In genomic region chr1:74759773-74760172, GRCm38 (mm10) we compare ENCODE assay signal across 9 mouse cellular contexts. TPM values are rescaled to one million over a fixed set of nuclear protein-coding genes. Genes with fewer than 3 reads are reported as not detected.
DNase-seq lines count a peak whose midpoint lies in the region; ATAC-seq and TF ChIP-seq lines count a peak whose summit lies in the region.
"Had no signal": no experiment of that assay in that cellular context is flagged by ENCODE, and none has a peak within 500 bp of the region (broad histone marks: within the 10 kb centered on the region; RNA-seq: fewer than 3 reads in every experiment).

No protein-coding gene starts in this region.

- no peak overlapping the region for H3K4me2 ChIP-seq in forebrain, embryonic 11.5 days (ENCODE audit: low read depth, low read length, severe bottlenecking)
- H3K4me2 ChIP-seq in forebrain, embryonic 15.5 days (replicated peaks): no peak overlapping the region
- H3K4me2 ChIP-seq in embryonic facial prominence, embryonic 11.5 days (ENCODE audit: low read depth, low read length): no peak overlapping the region
- H3K4me2 ChIP-seq in stomach, embryonic 16.5 days (ENCODE audit: low read depth, low read length): no peak overlapping the region

- DNase-seq in forebrain, embryonic 11.5 days (ENCODE audit: low spot score): peak; percentile 54
- peak; percentile 39 for DNase-seq in right cerebral cortex, adult 18-20 months
- no peak for DNase-seq in right cerebral cortex, postnatal 36 days (ENCODE audit: low spot score in 2 of 2)
- peak; percentile 78 for DNase-seq in embryonic facial prominence, embryonic 11.5 days (ENCODE audit: low spot score)
- DNase-seq in layer of hippocampus, adult 2 months (ENCODE audit: low spot score in 2 of 2): peak; percentile 51 to 57
- DNase-seq in spleen, postnatal 10 days (ENCODE audit: low spot score in 2 of 2): no peak

- H3K27ac ChIP-seq in forebrain, embryonic 11.5 days (ENCODE audit: low read depth, low read length): no peak overlapping the region
- no peak overlapping the region for H3K27ac ChIP-seq in forebrain, embryonic 15.5 days (replicated peaks)
- no peak overlapping the region for H3K27ac ChIP-seq in embryonic facial prominence, embryonic 11.5 days (replicated peaks; ENCODE audit: low read depth, low read length)
- no peak overlapping the region for H3K27ac ChIP-seq in layer of hippocampus, adult 2 months
- no peak overlapping the region for H3K27ac ChIP-seq in stomach, embryonic 16.5 days (ENCODE audit: low read length)

- H3K9me3 ChIP-seq in forebrain, embryonic 11.5 days (ENCODE audit: control insufficient read depth, low read length): no peaks in the 10 kb centered on the region
- no peaks in the 10 kb centered on the region for H3K9me3 ChIP-seq in forebrain, embryonic 15.5 days
- H3K9me3 ChIP-seq in embryonic facial prominence, embryonic 11.5 days (replicated peaks; ENCODE audit: control insufficient read depth, low read length): no peaks in the 10 kb centered on the region
- H3K9me3 ChIP-seq in stomach, embryonic 16.5 days (replicated peaks; ENCODE audit: control insufficient read depth, low read length): no peaks in the 10 kb centered on the region

- H3K27me3 ChIP-seq in forebrain, embryonic 11.5 days (ENCODE audit: control insufficient read depth, insufficient read depth, low read length): 0 out of 2 replicates have a peak, but pooled peaks cover 2% of the 10 kb centered on the region
- peaks cover 3% of the 10 kb centered on the region for H3K27me3 ChIP-seq in forebrain, embryonic 15.5 days
- H3K27me3 ChIP-seq in embryonic facial prominence, embryonic 11.5 days (ENCODE audit: control insufficient read depth, insufficient read depth, low read length): no peaks in the 10 kb centered on the region; the same call in 1 of the 2 replicates
- peaks cover 5% of the 10 kb centered on the region; the same call in 1 of the 2 replicates for H3K27me3 ChIP-seq in stomach, embryonic 16.5 days (ENCODE audit: control insufficient read depth, insufficient read depth, low read length)

- no peak for ATAC-seq in forebrain, embryonic 11.5 days (replicated peaks; ENCODE audit: low FRiP score)
- no peak for ATAC-seq in forebrain, embryonic 15.5 days (replicated peaks)
- no peak for ATAC-seq in embryonic facial prominence, embryonic 11.5 days (replicated peaks; ENCODE audit: insufficient number of reproducible peaks, low FRiP score, low TSS enrichment, low read depth)
- ATAC-seq in stomach, embryonic 16.5 days (ENCODE audit: insufficient read depth, low FRiP score): peak; percentile 75; the same call in 1 of the 2 replicates

- no peak overlapping the region for H3K9ac ChIP-seq in forebrain, embryonic 11.5 days (ENCODE audit: low read length)
- no peak overlapping the region for H3K9ac ChIP-seq in forebrain, embryonic 15.5 days (replicated peaks)
- no peak overlapping the region for H3K9ac ChIP-seq in embryonic facial prominence, embryonic 11.5 days (replicated peaks; ENCODE audit: low read length)
- H3K9ac ChIP-seq in stomach, embryonic 16.5 days (ENCODE audit: low read length): no peak overlapping the region

- H3K4me3 ChIP-seq in forebrain, embryonic 11.5 days (ENCODE audit: low read depth, low read length): no peak overlapping the region
- no peak overlapping the region for H3K4me3 ChIP-seq in forebrain, embryonic 15.5 days
- no peak overlapping the region for H3K4me3 ChIP-seq in embryonic facial prominence, embryonic 11.5 days (ENCODE audit: low read depth, low read length)
- no peak overlapping the region for H3K4me3 ChIP-seq in layer of hippocampus, adult 2 months
- H3K4me3 ChIP-seq in stomach, embryonic 16.5 days (replicated peaks; ENCODE audit: low read length): no peak overlapping the region

- peak; percentile 89 for TF ChIP-seq CTCF in layer of hippocampus, adult 2 months (conservative IDR thresholded peaks at IDR 0.05)

- no peaks in the 10 kb centered on the region for H3K4me1 ChIP-seq in forebrain, embryonic 11.5 days (replicated peaks; ENCODE audit: control insufficient read depth, insufficient read depth, low read length)
- no peaks in the 10 kb centered on the region for H3K4me1 ChIP-seq in forebrain, embryonic 15.5 days
- no peaks in the 10 kb centered on the region for H3K4me1 ChIP-seq in embryonic facial prominence, embryonic 11.5 days (ENCODE audit: control insufficient read depth, insufficient read depth, low read length)
- H3K4me1 ChIP-seq in stomach, embryonic 16.5 days (ENCODE audit: control insufficient read depth, insufficient read depth, low read length): no peaks in the 10 kb centered on the region

- H3K36me3 ChIP-seq in forebrain, embryonic 11.5 days (ENCODE audit: control insufficient read depth, insufficient read depth, low read length): no peaks in the 10 kb centered on the region
- no peaks in the 10 kb centered on the region for H3K36me3 ChIP-seq in forebrain, embryonic 15.5 days
- H3K36me3 ChIP-seq in embryonic facial prominence, embryonic 11.5 days (replicated peaks; ENCODE audit: control insufficient read depth, insufficient read depth, low read depth, low read length): no peaks in the 10 kb centered on the region
- no peaks in the 10 kb centered on the region for H3K36me3 ChIP-seq in stomach, embryonic 16.5 days (ENCODE audit: control insufficient read depth, insufficient read depth, low read length)

- WGBS in forebrain, embryonic 11.5 days: 26% methylated on average over 4 of the region's 4 CpGs
- 28% methylated on average over 4 of the region's 4 CpGs for WGBS in forebrain, embryonic 15.5 days
- WGBS in embryonic facial prominence, embryonic 11.5 days: 28% methylated on average over 4 of the region's 4 CpGs
- 28% methylated on average over 4 of the region's 4 CpGs for WGBS in stomach, embryonic 16.5 days

RNA-seq across cellular contexts. Expression of gene Prkag3, which starts 10.8 kb away (rescaled TPM):
- 0.39 TPM in 1 of 2 replicates, not detected in the other for polyA plus RNA-seq in forebrain, embryonic 11.5 days (2014; fragmentation: Nextera tagmentation; extraction: Ambion mirVana)
- polyA plus RNA-seq in forebrain, embryonic 15.5 days (2015; fragmentation: Nextera tagmentation; extraction: Ambion mirVana): not detected in 2 replicates
- not detected in 2 replicates for polyA plus RNA-seq in embryonic facial prominence, embryonic 11.5 days (2014; fragmentation: Nextera tagmentation; extraction: Ambion mirVana)
- total RNA-seq in layer of hippocampus, adult 2 months (2021): not detected
- 0.31 and 1.8 TPM in 2 replicates for polyA plus RNA-seq in stomach, embryonic 16.5 days (2015; fragmentation: Nextera tagmentation; extraction: Ambion mirVana)
- total RNA-seq: layer of hippocampus, postnatal 25 days had no signal

RNA-seq across cellular contexts. Expression of gene Wnt6, which starts 11.9 kb away (rescaled TPM):
- polyA plus RNA-seq in forebrain, embryonic 11.5 days (2014; fragmentation: Nextera tagmentation; extraction: Ambion mirVana): 7.0 and 8.5 TPM in 2 replicates
- 2.2 and 2.3 TPM in 2 replicates for polyA plus RNA-seq in forebrain, embryonic 15.5 days (2015; fragmentation: Nextera tagmentation; extraction: Ambion mirVana)
- polyA plus RNA-seq in embryonic facial prominence, embryonic 11.5 days (2014; fragmentation: Nextera tagmentation; extraction: Ambion mirVana): 15.5 and 19.1 TPM in 2 replicates
- total RNA-seq in layer of hippocampus, adult 2 months (2021): 1 to 10 TPM in 1 of 2 experiments, under 1 TPM in 1; 0.79 to 1.1 TPM
- 2.4 and 2.8 TPM in 2 replicates for polyA plus RNA-seq in stomach, embryonic 16.5 days (2015; fragmentation: Nextera tagmentation; extraction: Ambion mirVana)

RNA-seq across cellular contexts. Expression of gene Wnt10a, which starts 31.5 kb away (rescaled TPM):
- 1.5 and 2.4 TPM in 2 replicates for polyA plus RNA-seq in forebrain, embryonic 11.5 days (2014; fragmentation: Nextera tagmentation; extraction: Ambion mirVana)
- 0.50 and 0.80 TPM in 2 replicates for polyA plus RNA-seq in forebrain, embryonic 15.5 days (2015; fragmentation: Nextera tagmentation; extraction: Ambion mirVana)
- 1.5 and 1.6 TPM in 2 replicates for polyA plus RNA-seq in embryonic facial prominence, embryonic 11.5 days (2014; fragmentation: Nextera tagmentation; extraction: Ambion mirVana)
- 1 to 10 TPM; 2.5 to 3.3 TPM for total RNA-seq in layer of hippocampus, adult 2 months (2021)
- 2.9 and 3.2 TPM in 2 replicates for polyA plus RNA-seq in stomach, embryonic 16.5 days (2015; fragmentation: Nextera tagmentation; extraction: Ambion mirVana)

RNA-seq across cellular contexts. Expression of gene Cyp27a1, which starts 46.4 kb away (rescaled TPM):
- polyA plus RNA-seq in forebrain, embryonic 11.5 days (2014; fragmentation: Nextera tagmentation; extraction: Ambion mirVana): 5.8 and 6.7 TPM in 2 replicates
- polyA plus RNA-seq in forebrain, embryonic 15.5 days (2015; fragmentation: Nextera tagmentation; extraction: Ambion mirVana): 0.91 and 1.6 TPM in 2 replicates
- polyA plus RNA-seq in embryonic facial prominence, embryonic 11.5 days (2014; fragmentation: Nextera tagmentation; extraction: Ambion mirVana): 11.1 and 12.3 TPM in 2 replicates
- 1 to 10 TPM; 2.7 to 3.1 TPM for total RNA-seq in layer of hippocampus, adult 2 months (2021)
- 10.4 and 11.3 TPM in 2 replicates for polyA plus RNA-seq in stomach, embryonic 16.5 days (2015; fragmentation: Nextera tagmentation; extraction: Ambion mirVana)

Comparison
In these comparisons a context has a peak if more than half of its experiments do, and no peak if none do; other contexts are left out.
1. DNase-seq: peak in forebrain, embryonic 11.5 days (single experiment), right cerebral cortex, adult 18-20 months (single experiment), embryonic facial prominence, embryonic 11.5 days (single experiment) and layer of hippocampus, adult 2 months (2 of 2); none in right cerebral cortex, postnatal 36 days (0 of 2) and spleen, postnatal 10 days (0 of 2).